Mouse (Mus musculus) cerebellum, adult 11 months (tissue): ENCODE results near the gene Id3.

Experiments used
- DNase-seq: peaks from one replicate; pipeline ENCODE4 v3.0.0; 2022

The Id3 gene

GRCm38 (mm10) chr4:136149045-136149379 is 5.7 kb downstream of the Id3 start:
- no peak for DNase-seq

GRCm38 (mm10) chr4:136149734-136150133 is 6.4 kb downstream of the Id3 start:
- no peak for DNase-seq

- no peak for DNase-seq
Measured at GRCm38 (mm10) chr4:136150596-136150995, 7.3 kb downstream of the Id3 start.

GRCm38 (mm10) chr4:136152821-136153220 is 9.5 kb downstream of the Id3 start:
- no peak for DNase-seq

- no peak for DNase-seq
Measured at GRCm38 (mm10) chr4:136154462-136154861, 11.2 kb downstream of the Id3 start.

- no peak for DNase-seq
Measured at GRCm38 (mm10) chr4:136158498-136158897, 15.2 kb downstream of the Id3 start.

GRCm38 (mm10) chr4:136159802-136160397 is 16.6 kb downstream of the Id3 start:
- DNase-seq, result peak; percentile 72

- DNase-seq, result peak; percentile 68
Measured at GRCm38 (mm10) chr4:136163448-136163847, 20.2 kb downstream of the Id3 start.

GRCm38 (mm10) chr4:136164981-136165380 is 21.7 kb downstream of the Id3 start:
- no peak for DNase-seq

- no peak for DNase-seq
Measured at GRCm38 (mm10) chr4:136167701-136168100, 24.4 kb downstream of the Id3 start.

- no peak for DNase-seq
Measured at GRCm38 (mm10) chr4:136170401-136170800, 27.1 kb downstream of the Id3 start.

- DNase-seq, result no peak
Measured at GRCm38 (mm10) chr4:136171455-136171854, 28.2 kb downstream of the Id3 start.

- DNase-seq, result no peak
Measured at GRCm38 (mm10) chr4:136172011-136172541, 28.8 kb downstream of the Id3 start, which contains the start of gene E2f2. Gene E2f2, plus strand, starts transcription at chr4:136172394.

GRCm38 (mm10) chr4:136172542-136173209 is 29.4 kb downstream of the Id3 start:
- DNase-seq, result no peak

GRCm38 (mm10) chr4:136173210-136173715 is 30.0 kb downstream of the Id3 start:
- no peak for DNase-seq

GRCm38 (mm10) chr4:136174216-136175193 is 31.2 kb downstream of the Id3 start:
- DNase-seq, result no peak

- no peak for DNase-seq
Measured at GRCm38 (mm10) chr4:136176022-136176552, 32.8 kb downstream of the Id3 start.

GRCm38 (mm10) chr4:136177244-136177611 is 33.9 kb downstream of the Id3 start:
- DNase-seq, result no peak

GRCm38 (mm10) chr4:136177612-136178474 is 34.5 kb downstream of the Id3 start:
- no peak for DNase-seq

- no peak for DNase-seq
Measured at GRCm38 (mm10) chr4:136178475-136178921, 35.2 kb downstream of the Id3 start.

GRCm38 (mm10) chr4:136179456-136179855 is 36.2 kb downstream of the Id3 start:
- no peak for DNase-seq

GRCm38 (mm10) chr4:136179998-136180397 is 36.7 kb downstream of the Id3 start:
- peak; percentile 38 for DNase-seq
